Mouse (Mus musculus) ES-E14 (cell line): Measurements from ENCODE around the gene Tectb.

Experiments
- HCFC1 ChIP-seq: IDR thresholded peaks from 2 replicates; pipeline ENCODE4 v1.6.1; 2012; ENCODE audit warnings: low read length, inconsistent platforms, borderline replicate concordance; ENCODE audit not compliant: insufficient read depth
- MAFK ChIP-seq: IDR thresholded peaks from 2 replicates; pipeline ENCODE4 v1.6.1; 2014; ENCODE audit warnings: mild to moderate bottlenecking, low read depth, low read length, inconsistent platforms; ENCODE audit not compliant: insufficient read depth
- ZC3H11A ChIP-seq: IDR thresholded peaks from 2 replicates; pipeline ENCODE4 v1.6.1; 2012; ENCODE audit warnings: low read depth, mild to moderate bottlenecking, inconsistent platforms, low read length, borderline replicate concordance

- TF ChIP-seq ZC3H11A = no peak
- TF ChIP-seq HCFC1 = no peak
- no peak for TF ChIP-seq MAFK
Observed at GRCm38 (mm10) chr19:55209084-55209483, 28.6 kb downstream of the Tectb start.
